Mouse (Mus musculus) megakaryocyte, embryonic 14.5 days (primary cell): ENCODE results near the gene Npr2.

Experiments
- FLI1 ChIP-seq: IDR thresholded peaks from 2 replicates; pipeline ENCODE4 v1.6.1; 2012; ENCODE audit warnings: low read length, inconsistent platforms, mixed read lengths
- GATA1 ChIP-seq: IDR thresholded peaks from 3 replicates; pipeline ENCODE4 v1.6.1; 2012; ENCODE audit warnings: mixed read lengths, low read length, inconsistent platforms, borderline replicate concordance

GRCm38 (mm10) chr4:43649783-43650182 is 18.0 kb downstream of the Npr2 start:
- TF ChIP-seq GATA1: no peak
- no peak for TF ChIP-seq FLI1
